Mouse (Mus musculus) forebrain, embryonic 15.5 days (tissue): ENCODE data around the gene Ocel1. TPM values are rescaled to one million over a fixed set of nuclear protein-coding genes. Genes with fewer than 3 reads are reported as not detected.

ENCODE experiments used
- ATAC-seq: fragments of 200-750 bp; cut with Nextera tagmentation; replicated peaks from 2 replicates; pipeline ENCODE4 v1.8.0; 2017; ENCODE audit warnings: mild to moderate bottlenecking, moderate TSS enrichment, moderate library complexity
- H3K27ac ChIP-seq: fragments of 300-500 bp; sonication (generic); replicated peaks from 2 replicates; pipeline ENCODE4 v1.5.1; 2015; ENCODE audit warnings: mild to moderate bottlenecking, inconsistent platforms
- H3K27me3 ChIP-seq: fragments of 300-500 bp; sonication (generic); 2 replicates; pipeline ENCODE4 v1.6.1; 2015; ENCODE audit warnings: inconsistent platforms
- H3K36me3 ChIP-seq: fragments of 300-500 bp; sonication (generic); 2 replicates; pipeline ENCODE4 v1.6.1; 2015; ENCODE audit warnings: mild to moderate bottlenecking, inconsistent platforms
- H3K4me1 ChIP-seq: fragments of 300-500 bp; sonication (generic); 2 replicates; pipeline ENCODE4 v1.6.1; 2015; ENCODE audit warnings: inconsistent platforms
- H3K4me2 ChIP-seq: fragments of 300-500 bp; sonication (generic); replicated peaks from 2 replicates; pipeline ENCODE4 v1.6.1; 2015; ENCODE audit warnings: mild to moderate bottlenecking, inconsistent platforms
- H3K4me3 ChIP-seq: fragments of 300-500 bp; sonication (generic); 2 replicates; pipeline ENCODE4 v1.5.1; 2015; ENCODE audit warnings: mild to moderate bottlenecking, inconsistent platforms
- H3K9ac ChIP-seq: fragments of 300-500 bp; sonication (generic); replicated peaks from 2 replicates; pipeline ENCODE4 v1.6.1; 2015; ENCODE audit warnings: mild to moderate bottlenecking, inconsistent platforms
- H3K9me3 ChIP-seq: fragments of 300-500 bp; sonication (generic); 2 replicates; pipeline ENCODE4 v1.6.1; 2016; ENCODE audit warnings: inconsistent platforms
- WGBS: fragments of 180-500 bp; shearing (Covaris S2); methylation state at CpG from one replicate; pipeline ENCODE4 v1.1.7; 2015; ENCODE audit warnings: mixed read lengths; 5-methylcytosine and 5-hydroxymethylcytosine counted together
- polyA plus RNA-seq: library from polyadenylated mRNA; unstranded; fragments of >200 nt; fragmentation: Nextera tagmentation; extraction: Ambion mirVana; gene quantifications from 2 replicates; pipeline ENCODE4 v1.2.1, GENCODE M21; 2015

Ocel1 gene
- polyA plus RNA-seq, 1 experiment from 2014 or later, result 7.3 TPM

DNA sequence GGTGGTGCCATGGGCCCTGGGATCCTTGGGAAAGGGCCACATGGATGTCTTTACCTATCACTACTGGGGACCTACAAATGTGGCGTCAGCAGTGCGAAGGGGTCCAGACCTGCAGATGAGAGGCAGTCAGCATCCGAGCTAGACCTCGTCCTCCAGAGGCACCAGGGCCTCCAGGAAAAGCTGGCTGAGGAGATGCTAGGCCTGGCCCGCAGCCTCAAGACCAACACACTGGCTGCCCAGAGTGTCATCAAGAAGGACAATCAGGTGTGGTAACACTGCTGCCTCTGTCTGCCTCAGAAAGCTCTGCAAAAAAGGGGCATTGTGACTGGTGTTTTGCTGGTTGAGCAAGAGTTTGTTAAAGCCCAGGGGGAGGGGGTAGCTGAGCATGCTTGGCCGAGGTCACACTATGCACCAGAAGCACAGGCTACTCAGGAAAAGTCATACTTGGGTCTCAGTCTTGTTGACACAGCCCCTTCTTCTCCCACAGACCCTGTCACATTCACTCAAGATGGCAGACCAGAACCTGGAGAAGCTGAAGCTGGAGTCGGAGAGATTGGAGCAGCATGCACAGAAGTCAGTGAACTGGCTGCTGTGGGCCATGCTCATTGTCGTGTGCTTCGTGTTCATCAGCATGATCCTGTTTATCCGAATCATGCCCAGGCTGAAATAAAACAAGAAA lies 1.9 kb upstream of the Ocel1 start:
- WGBS, result 93% methylated on average over 10 of the region's 10 CpGs
- Histone ChIP-seq H3K4me1 (peaks cover 25% of the 10 kb centered on the region), H3K36me3 (peaks cover 11% of the 10 kb centered on the region), H3K9me3 (no peaks in the 10 kb centered on the region), H3K4me2 (no peak overlapping the region), H3K4me3 (no peak overlapping the region), H3K27me3 (no peaks in the 10 kb centered on the region), H3K27ac (no peak overlapping the region), H3K9ac (no peak overlapping the region)
- ATAC-seq, result no peak

- H3K9me3 ChIP-seq, result no peaks in the 10 kb centered on the region
- peak overlapping the region; percentile 40 for H3K4me2 ChIP-seq
- H3K4me3 ChIP-seq, result peak overlapping the region; percentile 83
- no peak for ATAC-seq
- WGBS, result 34% methylated on average over 5 of the region's 5 CpGs
- peaks cover 15% of the 10 kb centered on the region for H3K36me3 ChIP-seq
- H3K9ac ChIP-seq, result peak overlapping the region; percentile 58
- H3K4me1 ChIP-seq, result peaks cover 31% of the 10 kb centered on the region
- no peaks in the 10 kb centered on the region for H3K27me3 ChIP-seq
- H3K27ac ChIP-seq, result peak overlapping the region; percentile 91
These were observed 325 bp upstream of the Ocel1 start for GRCm38 (mm10) chr8:71370711-71371235.

- WGBS, result 86% methylated on average over 12 of the region's 12 CpGs
- peaks cover 34% of the 10 kb centered on the region for H3K4me1 ChIP-seq
These were observed 1.3 kb downstream of the Ocel1 start for GRCm38 (mm10) chr8:71372427-71372826.

GRCm38 (mm10) chr8:71373000-71373399 lies 1.9 kb downstream of the Ocel1 start:
- no peak for ATAC-seq
- Histone ChIP-seq H3K9ac (no peak overlapping the region), H3K27ac (no peak overlapping the region), H3K4me3 (no peak overlapping the region), H3K36me3 (peaks cover 15% of the 10 kb centered on the region), H3K4me2 (no peak overlapping the region), H3K9me3 (no peaks in the 10 kb centered on the region), H3K27me3 (no peaks in the 10 kb centered on the region), H3K4me1 (peaks cover 29% of the 10 kb centered on the region)
- 93% methylated on average over 3 of the region's 3 CpGs for WGBS

More at GRCm38 (mm10) chr8:71372427-71372826, 1.3 kb downstream of the Ocel1 start:
- peaks cover 15% of the 10 kb centered on the region for H3K36me3 ChIP-seq
- H3K4me2 ChIP-seq, result no peak overlapping the region
- no peak overlapping the region for H3K4me3 ChIP-seq
- H3K9me3 ChIP-seq, result no peaks in the 10 kb centered on the region
- no peaks in the 10 kb centered on the region for H3K27me3 ChIP-seq
- no peak overlapping the region for H3K9ac ChIP-seq
- ATAC-seq, result no peak
- H3K27ac ChIP-seq, result no peak overlapping the region

GRCm38 (mm10) chr8:71374616-71375206 lies 3.6 kb downstream of the Ocel1 start:
- Histone ChIP-seq H3K27me3 (no peaks in the 10 kb centered on the region), H3K36me3 (peaks cover 11% of the 10 kb centered on the region), H3K4me1 (peaks cover 32% of the 10 kb centered on the region), H3K9ac (no peak overlapping the region), H3K4me3 (no peak overlapping the region), H3K9me3 (no peaks in the 10 kb centered on the region), H3K27ac (no peak overlapping the region), H3K4me2 (no peak overlapping the region)
- no peak for ATAC-seq
- WGBS, result 80% methylated on average over 17 of the region's 17 CpGs

GRCm38 (mm10) chr8:71375581-71376422 lies 4.7 kb downstream of the Ocel1 start:
- Histone ChIP-seq H3K4me1 (peaks cover 38% of the 10 kb centered on the region), H3K36me3 (peaks cover 8% of the 10 kb centered on the region), H3K9ac (peak overlapping the region; percentile 52), H3K27ac (peak overlapping the region; percentile 44), H3K4me2 (peak overlapping the region; percentile 78), H3K27me3 (no peaks in the 10 kb centered on the region), H3K4me3 (peak overlapping the region; percentile 43), H3K9me3 (no peaks in the 10 kb centered on the region)
- 5% methylated on average over 70 of the region's 74 CpGs for WGBS
- 0 out of 2 replicates have a peak, but pooled peaks have one; percentile 0 for ATAC-seq

- H3K4me2 ChIP-seq, result peak overlapping the region; percentile 78
- peaks cover 8% of the 10 kb centered on the region for H3K36me3 ChIP-seq
- 26% methylated on average over 8 of the region's 8 CpGs for WGBS
- peak overlapping the region; percentile 43 for H3K4me3 ChIP-seq
- H3K4me1 ChIP-seq, result peaks cover 44% of the 10 kb centered on the region
- no peak overlapping the region for H3K27ac ChIP-seq
- H3K27me3 ChIP-seq, result peaks cover 6% of the 10 kb centered on the region; the same call in 1 of the 2 replicates
- H3K9ac ChIP-seq, result peak overlapping the region; percentile 52
- ATAC-seq, result no peak
- no peaks in the 10 kb centered on the region for H3K9me3 ChIP-seq
These were observed 5.4 kb downstream of the Ocel1 start for GRCm38 (mm10) chr8:71376423-71377030.

- Histone ChIP-seq H3K9me3 (no peaks in the 10 kb centered on the region), H3K4me3 (no peak overlapping the region), H3K4me1 (peaks cover 51% of the 10 kb centered on the region), H3K4me2 (0 out of 2 replicates have a peak overlapping the region, but pooled peaks have one; percentile 91), H3K36me3 (peaks cover 5% of the 10 kb centered on the region), H3K27me3 (peaks cover 6% of the 10 kb centered on the region; the same call in 1 of the 2 replicates), H3K9ac (no peak overlapping the region), H3K27ac (no peak overlapping the region)
- ATAC-seq, result no peak
- 29% methylated on average over 4 of the region's 4 CpGs for WGBS
These were observed 7.9 kb downstream of the Ocel1 start for GRCm38 (mm10) chr8:71379008-71379407.

DNA sequence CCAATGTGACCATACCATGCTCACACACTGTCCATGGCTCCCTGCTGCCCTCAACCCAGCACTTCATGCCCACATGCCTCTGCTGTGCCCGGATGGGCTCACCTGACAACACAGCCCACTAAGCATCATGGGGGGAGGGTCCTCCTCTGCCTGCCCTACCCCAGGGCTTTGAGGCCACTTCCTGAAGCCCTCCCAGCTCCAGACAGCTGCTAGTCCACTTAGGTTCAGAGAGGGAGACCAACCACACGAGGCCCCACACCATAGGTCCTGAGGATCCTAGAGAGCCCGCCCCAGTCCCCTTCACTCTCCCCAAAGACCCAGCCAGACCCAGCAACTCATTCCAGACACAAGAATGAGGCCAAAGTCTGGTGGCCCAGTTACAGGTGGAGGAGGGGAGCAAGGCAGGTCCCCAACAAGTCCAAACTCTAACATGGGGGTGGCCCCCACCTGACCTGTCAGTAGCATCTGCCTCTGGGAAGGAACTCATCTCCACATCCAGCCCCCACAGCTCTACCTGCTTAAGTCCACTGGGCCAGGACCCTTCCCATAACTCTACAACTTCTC lies 8.5 kb downstream of the Ocel1 start:
- peaks cover 51% of the 10 kb centered on the region for H3K4me1 ChIP-seq
- 52% methylated on average over 3 of the region's 3 CpGs for WGBS

DNA sequence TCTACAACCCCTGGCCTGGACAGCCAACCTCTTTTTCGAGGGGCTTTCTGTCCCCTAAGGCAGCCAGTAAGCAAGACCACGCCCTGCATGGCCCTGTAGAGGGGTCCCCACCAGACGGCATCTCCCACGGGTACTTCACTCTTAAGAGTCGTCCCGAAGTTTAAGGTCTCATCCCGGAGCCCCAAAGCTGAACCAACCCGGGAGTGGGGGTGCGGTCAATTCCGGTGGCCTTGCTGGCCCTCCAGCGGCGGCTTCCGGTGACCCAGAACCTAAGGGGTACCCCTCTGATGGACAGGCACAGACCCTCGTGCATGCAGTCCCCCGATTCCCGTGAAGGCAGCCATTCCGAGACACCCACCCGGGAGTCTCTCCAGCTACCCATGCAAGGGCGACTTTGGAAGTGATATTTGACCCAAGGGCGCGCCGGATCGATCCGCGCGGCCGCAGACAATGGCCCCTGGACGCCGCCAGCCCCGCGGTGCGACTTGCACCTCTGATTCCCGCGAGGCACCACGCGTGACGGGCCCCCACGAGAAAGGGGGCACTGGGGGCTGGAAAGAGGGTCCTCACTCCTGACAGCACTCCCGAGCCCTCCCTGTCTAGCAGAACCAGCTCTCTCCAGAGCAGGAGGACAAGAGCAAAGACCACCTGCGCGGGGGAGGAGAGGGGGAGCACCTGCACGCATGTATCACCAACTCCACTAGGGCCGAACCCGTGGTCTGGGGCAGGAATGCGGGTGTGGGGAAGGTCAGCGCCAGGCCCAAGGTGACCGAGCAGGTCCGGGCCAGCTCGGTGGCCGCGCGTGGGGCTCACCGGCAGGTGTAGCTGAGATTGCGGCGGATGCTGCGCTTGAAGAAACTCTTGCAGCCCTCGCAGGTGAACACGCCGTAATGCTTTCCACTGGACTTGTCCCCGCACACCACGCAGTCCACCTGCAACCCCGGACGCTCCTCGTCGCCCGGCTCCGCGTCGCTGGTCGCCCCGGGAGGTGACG lies 9.4 kb downstream of the Ocel1 start:
- Histone ChIP-seq H3K4me1 (peaks cover 48% of the 10 kb centered on the region), H3K9me3 (no peaks in the 10 kb centered on the region), H3K36me3 (no peaks in the 10 kb centered on the region), H3K27ac (no peak overlapping the region), H3K4me2 (peak overlapping the region; percentile 91), H3K9ac (peak overlapping the region; percentile 75), H3K27me3 (peaks cover 6% of the 10 kb centered on the region; the same call in 1 of the 2 replicates), H3K4me3 (peak overlapping the region; percentile 66)
- ATAC-seq, result no peak
- 1% methylated on average over 72 of the region's 72 CpGs for WGBS

More for the DNA sequence above, 8.5 kb downstream of the Ocel1 start:
- no peak for ATAC-seq
- peaks cover under 1% of the 10 kb centered on the region; the same call in 1 of the 2 replicates for H3K36me3 ChIP-seq
- peak overlapping the region; percentile 91 for H3K4me2 ChIP-seq
- H3K9me3 ChIP-seq, result no peaks in the 10 kb centered on the region
- H3K9ac ChIP-seq, result no peak overlapping the region
- H3K27ac ChIP-seq, result no peak overlapping the region
- peaks cover 6% of the 10 kb centered on the region; the same call in 1 of the 2 replicates for H3K27me3 ChIP-seq
- peak overlapping the region; percentile 66 for H3K4me3 ChIP-seq
